Mouse (Mus musculus): ENCODE data around the gene Gm10428. TPM values are rescaled to one million over a fixed set of nuclear protein-coding genes. Genes with fewer than 3 reads are reported as not detected.

Gm10428 gene
- polyA plus RNA-seq, 1 experiment from 2014 or later: not detected

GRCm38 (mm10) chr11:62760755-62761457 is 8.0 kb downstream of the Gm10428 start:
- no peak for ATAC-seq
- no peak for TF ChIP-seq CTCF (IDR thresholded peaks at IDR 0.05)
- CTCF ChIA-PET: interaction anchor here (1.1 to 3.4 kb wide), 2 partner anchors 17 to 89 kb away, joined by 3 to 19 read pairs; no protein-coding TSS in a partner anchor
- POLR2A ChIA-PET: no interaction called here
- DNase-seq (ENCODE audit: low read depth, low spot score): no peak
- no peaks in the 10 kb centered on the region for H3K27me3 ChIP-seq
- in situ Hi-C loops (cut with MboI; ENCODE audit: low pct_unique_long_range_greater_than_20kb): no loop called here

GRCm38 (mm10) chr11:62776510-62776909 is 23.6 kb downstream of the Gm10428 start:
- ChIA-PET CTCF (no interaction called here), POLR2A (no interaction called here)
- TF ChIP-seq CTCF (IDR thresholded peaks at IDR 0.05): no peak
- DNase-seq (ENCODE audit: low read depth, low spot score): no peak
- no peak for ATAC-seq
- in situ Hi-C loops (cut with MboI; ENCODE audit: low pct_unique_long_range_greater_than_20kb): no loop called here
- H3K27me3 ChIP-seq: peaks cover 7% of the 10 kb centered on the region

DNA sequence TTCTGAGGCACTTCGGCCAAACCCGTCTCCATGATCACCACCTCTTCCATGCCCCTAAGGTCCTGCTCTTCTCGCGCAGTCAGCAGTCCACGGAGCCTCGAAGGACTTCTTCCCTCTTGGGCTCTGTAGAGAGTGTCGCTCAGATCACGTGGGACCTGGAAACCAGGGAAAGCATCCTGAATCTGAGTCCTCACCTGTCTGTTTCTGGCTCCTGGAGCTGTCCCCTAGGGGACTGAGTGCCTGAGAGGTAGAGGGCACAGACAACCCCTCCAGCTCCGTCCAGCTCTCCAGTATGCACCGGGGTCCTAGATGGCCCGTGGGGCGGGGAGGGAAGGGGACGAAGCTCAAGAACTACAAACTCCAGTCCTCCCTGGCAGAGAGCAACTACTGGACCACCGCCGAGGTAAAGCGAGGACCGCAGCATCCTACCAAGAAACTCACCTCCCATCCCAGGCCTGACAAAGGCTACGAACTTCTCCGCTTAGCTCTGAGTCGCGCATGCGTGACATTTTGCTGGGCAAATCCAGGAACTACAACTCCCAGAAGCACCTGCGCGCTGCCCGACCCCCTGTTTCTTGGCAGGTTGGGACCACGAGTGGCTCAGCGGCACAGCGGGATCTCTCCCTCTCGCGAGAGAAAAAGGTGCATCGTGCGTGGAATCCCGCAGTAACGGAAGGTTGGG is 36.2 kb downstream of the Gm10428 start, which contains the start of gene Zfp286:
TSS of gene Zfp286 (minus strand) at position 528 of the 682 bp plus-strand sequence.
- DNase-seq (ENCODE audit: low read depth, low spot score) (peak; percentile 17), ATAC-seq (peak; percentile 39)
- peaks cover 40% of the 10 kb centered on the region for H3K27me3 ChIP-seq
- in situ Hi-C loops (cut with MboI; ENCODE audit: low pct_unique_long_range_greater_than_20kb): no loop called here
- POLR2A ChIA-PET: no interaction called here
- TF ChIP-seq CTCF (IDR thresholded peaks at IDR 0.05): no peak
- CTCF ChIA-PET: no interaction called here

GRCm38 (mm10) chr11:62789617-62789936 is 36.7 kb downstream of the Gm10428 start:
- ATAC-seq: no peak
- in situ Hi-C loops (cut with MboI; ENCODE audit: low pct_unique_long_range_greater_than_20kb): no loop called here
- peaks cover 37% of the 10 kb centered on the region for H3K27me3 ChIP-seq
- DNase-seq (ENCODE audit: low read depth, low spot score): no peak
- POLR2A ChIA-PET: no interaction called here
- TF ChIP-seq CTCF (IDR thresholded peaks at IDR 0.05): no peak
- CTCF ChIA-PET: no interaction called here

Other genes with a start within 250 kb of the Gm10428 start
- 24.5 TPM for gene Cenpv, start 213.8 kb upstream of the Gm10428 start, polyA plus RNA-seq (2021)
- 624 TPM for gene Ubb, start 201.9 kb upstream of the Gm10428 start, polyA plus RNA-seq (2021)
- 0.04 TPM for gene Trpv2, start 178.6 kb upstream of the Gm10428 start, polyA plus RNA-seq (2021)
- 6.2 TPM for gene Lrrc75a, start 104.6 kb upstream of the Gm10428 start, polyA plus RNA-seq (2021)
- gene Mmgt2, start 104.4 kb upstream of the Gm10428 start, polyA plus RNA-seq (2021): 55.6 TPM
- gene Zfp287, start 21.2 kb upstream of the Gm10428 start, polyA plus RNA-seq (2021): 5.5 TPM
- gene Zfp286, start 36.4 kb downstream of the Gm10428 start, polyA plus RNA-seq (2021): 1.7 TPM
- gene Trim16, start 67.1 kb downstream of the Gm10428 start, polyA plus RNA-seq (2021): 2.8 TPM
- 1.4 TPM for gene Fbxw10, start 94.0 kb downstream of the Gm10428 start, polyA plus RNA-seq (2021)
- gene Tvp23b, start 126.4 kb downstream of the Gm10428 start, polyA plus RNA-seq (2021): 52.8 TPM
- not detected for gene Cdrt4, start 198.1 kb downstream of the Gm10428 start, polyA plus RNA-seq (2021)

Measured in Patski (cell line).